1 mouse cellular context compared by ENCODE assay signal in genomic region chr12:79827233-79827692, GRCm38 (mm10).
A peak's percentile ranks its signal among the peaks of the same experiment; 100 is the strongest.
TF ChIP-seq lines count a peak whose summit lies in the region.

No protein-coding gene starts in this region.

TF ChIP-seq in MEL, 35 proteins besides CTCF, POLR2A, EP300 and RAD21 (continued from another document):
- TF ChIP-seq KAT2A (conservative IDR thresholded peaks at IDR 0.05; ENCODE audit: low read depth, low read length), result no peak
- TF ChIP-seq RCOR1 (IDR thresholded peaks at IDR 0.05; ENCODE audit: low read depth, low read length), result peak; percentile 74
- TF ChIP-seq CHD2 (IDR thresholded peaks at IDR 0.05; ENCODE audit: low read length), result no peak
- 0 out of 2 replicates have a peak, but pooled peaks have one; percentile 14 for TF ChIP-seq NELFE (IDR thresholded peaks at IDR 0.05; ENCODE audit: low read depth, low read length)
- TF ChIP-seq GABPA (IDR thresholded peaks at IDR 0.05; ENCODE audit: low read depth, low read length), result no peak
- TF ChIP-seq ETS1 (IDR thresholded peaks at IDR 0.05; ENCODE audit: low read depth, low read length), result peak; percentile 81
